Mouse (Mus musculus) brain, embryonic 14.5 days (tissue): ENCODE measurements around the gene Gm11939.

Source experiments
- CTCF ChIP-seq: fragments of 200-500 bp; IDR thresholded peaks from 2 replicates; pipeline ENCODE4 v1.5.1; 2012; ENCODE audit warnings: inconsistent platforms, mild to moderate bottlenecking, moderate library complexity, borderline replicate concordance; ENCODE audit not compliant: insufficient read depth, insufficient read length; ENCODE audit errors: extremely low read depth
- POLR2A ChIP-seq: fragments of 200-500 bp; IDR thresholded peaks from 2 replicates; pipeline ENCODE4 v1.6.1; 2012; ENCODE audit warnings: mild to moderate bottlenecking, inconsistent platforms, borderline replicate concordance; ENCODE audit not compliant: poor library complexity, insufficient read depth, insufficient read length, severe bottlenecking; ENCODE audit errors: extremely low read depth

DNA sequence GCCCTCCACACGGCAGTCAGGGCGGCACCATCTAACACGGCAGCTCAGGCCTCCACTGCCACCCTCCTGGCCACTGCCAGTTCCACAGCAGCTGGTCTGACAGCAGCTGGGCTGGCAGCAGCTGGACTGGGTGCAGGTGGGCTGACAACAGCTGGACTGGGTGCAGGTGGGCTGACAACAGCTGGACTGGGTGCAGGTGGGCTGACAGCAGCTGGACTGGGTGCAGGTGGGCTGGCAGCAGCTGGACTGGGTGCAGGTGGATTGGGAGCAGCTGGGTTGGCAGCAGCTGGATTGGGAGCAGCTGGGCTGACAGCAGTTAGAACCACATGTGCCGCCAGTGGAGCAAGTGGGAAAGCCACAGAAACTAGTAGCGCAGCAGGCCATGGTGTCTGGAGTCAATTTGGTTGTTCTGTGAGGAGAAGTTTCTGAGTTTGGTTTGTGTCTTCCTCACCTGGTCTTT, 24.0 kb upstream of the Gm11939 start, which contains the start of gene Krtap1-4:
- TF ChIP-seq POLR2A (no peak), CTCF (no peak)
